Mouse (Mus musculus): ENCODE data around the gene Ube2r2. TPM values are rescaled to one million over a fixed set of nuclear protein-coding genes. Genes with fewer than 3 reads are reported as not detected.

The Ube2r2 gene
- polyA plus RNA-seq, 1 experiment from 2014 or later: 87.8 TPM

GRCm38 (mm10) chr4:41129406-41129805, 6.1 kb upstream of the Ube2r2 start:
- WGBS: 1% methylated on average over 2 of the region's 2 CpGs
- Histone ChIP-seq H3K27ac (no peak overlapping the region), H3K4me3 (replicated peaks) (no peak overlapping the region), H3K36me3 (no peaks in the 10 kb centered on the region), H3K4me2 (replicated peaks) (no peak overlapping the region), H3K4me1 (replicated peaks) (peaks cover under 1% of the 10 kb centered on the region), H3K27me3 (0 out of 2 replicates have a peak, but pooled peaks cover 8% of the 10 kb centered on the region), H3K9ac (replicated peaks) (no peak overlapping the region), H3K9me3 (no peaks in the 10 kb centered on the region)
- peak; percentile 74; the same call in 1 of the 2 replicates for ATAC-seq

DNA sequence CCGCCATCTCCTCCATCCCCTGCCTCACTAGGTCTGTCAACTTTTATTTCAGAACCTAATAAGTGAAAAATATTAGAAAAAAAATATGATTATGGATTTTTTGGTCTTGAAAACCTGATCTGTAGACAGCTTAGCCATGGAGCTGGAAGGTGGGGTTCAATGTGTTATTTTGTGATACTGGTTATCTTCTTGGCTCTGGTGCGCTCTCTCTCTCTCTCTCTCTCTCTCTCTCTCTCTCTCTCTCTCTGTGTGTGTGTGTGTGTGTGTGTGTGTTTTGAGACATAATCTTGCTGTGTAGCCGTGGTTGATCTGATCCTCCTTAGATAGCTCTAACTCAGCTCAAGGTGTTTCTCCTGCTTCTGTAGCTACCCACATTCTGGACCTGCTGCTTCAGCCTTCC, 5.7 kb upstream of the Ube2r2 start:
- H3K4me3 ChIP-seq (replicated peaks): no peak overlapping the region
- H3K27ac ChIP-seq: no peak overlapping the region
- ATAC-seq: no peak
- H3K9me3 ChIP-seq: no peaks in the 10 kb centered on the region
- H3K36me3 ChIP-seq: no peaks in the 10 kb centered on the region
- 0 out of 2 replicates have a peak, but pooled peaks cover 8% of the 10 kb centered on the region for H3K27me3 ChIP-seq
- H3K4me2 ChIP-seq (replicated peaks): no peak overlapping the region
- WGBS: 93% methylated on average over 3 of the region's 3 CpGs
- H3K9ac ChIP-seq (replicated peaks): no peak overlapping the region
- H3K4me1 ChIP-seq (replicated peaks): peaks cover 5% of the 10 kb centered on the region

DNA sequence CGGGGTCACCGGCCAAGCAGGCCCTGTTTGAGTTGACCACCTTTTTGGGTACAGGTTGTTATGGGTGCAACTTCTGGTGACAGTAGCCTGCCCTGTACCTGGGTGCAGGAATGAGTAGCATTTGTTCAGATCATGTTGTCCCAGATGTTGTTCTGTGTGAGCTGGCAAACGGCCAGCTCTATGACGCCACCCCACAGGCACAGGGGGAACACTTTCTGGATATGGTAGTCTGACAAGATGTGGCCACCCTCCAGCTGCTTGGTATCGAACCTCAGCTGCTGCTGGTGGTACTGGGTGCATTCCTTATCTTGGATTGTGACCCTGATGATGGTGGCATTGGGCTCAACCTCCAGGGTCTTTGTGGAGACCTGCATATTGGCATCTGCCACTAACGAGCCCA, 3.1 kb upstream of the Ube2r2 start:
- no peak overlapping the region for H3K27ac ChIP-seq
- H3K4me1 ChIP-seq (replicated peaks): peaks cover 10% of the 10 kb centered on the region
- no peak for ATAC-seq
- no peak overlapping the region for H3K4me3 ChIP-seq (replicated peaks)
- H3K36me3 ChIP-seq: no peaks in the 10 kb centered on the region
- H3K4me2 ChIP-seq (replicated peaks): no peak overlapping the region
- no peaks in the 10 kb centered on the region for H3K9me3 ChIP-seq
- 0 out of 2 replicates have a peak overlapping the region, but pooled peaks have one; percentile 19 for H3K9ac ChIP-seq (replicated peaks)
- WGBS: 81% methylated on average over 6 of the region's 6 CpGs
- H3K27me3 ChIP-seq: 0 out of 2 replicates have a peak, but pooled peaks cover 4% of the 10 kb centered on the region

GRCm38 (mm10) chr4:41133529-41134291, 1.8 kb upstream of the Ube2r2 start:
- no peak overlapping the region for H3K27ac ChIP-seq
- H3K4me3 ChIP-seq (replicated peaks): no peak overlapping the region
- H3K9ac ChIP-seq (replicated peaks): no peak overlapping the region
- no peak overlapping the region for H3K4me2 ChIP-seq (replicated peaks)
- no peaks in the 10 kb centered on the region for H3K9me3 ChIP-seq
- peaks cover 21% of the 10 kb centered on the region for H3K4me1 ChIP-seq (replicated peaks)
- H3K27me3 ChIP-seq: 0 out of 2 replicates have a peak, but pooled peaks cover 4% of the 10 kb centered on the region
- 83% methylated on average over 6 of the region's 6 CpGs for WGBS
- ATAC-seq: no peak
- H3K36me3 ChIP-seq: no peaks in the 10 kb centered on the region

- ATAC-seq: peak; percentile 95
- Histone ChIP-seq H3K27me3 (0 out of 2 replicates have a peak, but pooled peaks cover 4% of the 10 kb centered on the region), H3K9me3 (no peaks in the 10 kb centered on the region), H3K36me3 (peaks cover 10% of the 10 kb centered on the region; the same call in 1 of the 2 replicates), H3K27ac (peak overlapping the region; percentile 100), H3K4me2 (replicated peaks) (peak overlapping the region; percentile 72), H3K9ac (replicated peaks) (peak overlapping the region; percentile 99), H3K4me1 (replicated peaks) (peaks cover 26% of the 10 kb centered on the region), H3K4me3 (replicated peaks) (peak overlapping the region; percentile 94)
- under 1% methylated on average over 31 of the region's 70 CpGs for WGBS
Observed at GRCm38 (mm10) chr4:41134935-41135710, 420 bp upstream of the Ube2r2 start.

DNA sequence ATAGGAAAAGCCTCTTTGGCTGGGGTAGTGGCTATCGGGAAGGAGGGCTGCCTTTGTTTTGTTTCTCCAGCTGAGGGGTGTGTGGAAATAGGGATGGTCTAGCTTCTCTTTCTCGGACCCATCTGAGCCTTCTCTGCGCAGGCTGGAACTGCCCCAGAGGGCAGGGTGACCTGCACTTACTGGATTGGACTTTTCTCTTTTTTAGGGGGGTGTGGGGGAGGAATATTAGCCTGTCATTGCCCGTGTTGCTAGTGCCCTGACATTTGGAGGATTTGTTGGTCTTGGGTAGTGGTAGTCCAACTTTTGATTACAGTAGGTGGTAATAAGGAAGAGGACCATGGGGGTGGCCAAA, 887 bp downstream of the Ube2r2 start:
- 0 out of 2 replicates have a peak, but pooled peaks cover 4% of the 10 kb centered on the region for H3K27me3 ChIP-seq
- peak; percentile 41 for ATAC-seq
- H3K36me3 ChIP-seq: peaks cover 21% of the 10 kb centered on the region
- H3K4me1 ChIP-seq (replicated peaks): peaks cover 26% of the 10 kb centered on the region
- H3K27ac ChIP-seq: peak overlapping the region; percentile 100
- H3K9me3 ChIP-seq: no peaks in the 10 kb centered on the region
- 0% methylated on average over 4 of the region's 4 CpGs for WGBS
- peak overlapping the region; percentile 99 for H3K9ac ChIP-seq (replicated peaks)
- peak overlapping the region; percentile 72 for H3K4me2 ChIP-seq (replicated peaks)
- H3K4me3 ChIP-seq (replicated peaks): peak overlapping the region; percentile 94

DNA sequence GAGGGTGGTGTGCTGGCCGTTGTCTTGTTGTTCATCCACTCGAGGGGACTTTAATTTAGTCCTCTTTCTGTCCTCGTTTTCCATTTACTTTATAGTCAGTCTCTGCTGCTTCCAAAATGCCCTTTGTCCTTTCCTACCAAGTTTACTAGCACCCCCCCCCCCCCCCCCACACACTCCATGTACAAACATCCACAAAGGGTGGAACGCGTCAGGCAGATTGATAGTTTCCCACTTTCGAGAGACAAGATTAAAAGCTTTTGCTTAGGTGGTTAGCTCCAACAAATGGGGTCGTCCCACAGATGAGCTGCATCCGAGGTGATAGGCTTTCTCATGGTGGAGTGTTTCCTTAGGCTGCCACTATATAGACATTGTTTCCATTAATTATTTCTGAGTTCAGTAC, 1.3 kb downstream of the Ube2r2 start:
- peaks cover 25% of the 10 kb centered on the region for H3K36me3 ChIP-seq
- H3K27ac ChIP-seq: peak overlapping the region; percentile 100
- H3K9me3 ChIP-seq: no peaks in the 10 kb centered on the region
- H3K4me3 ChIP-seq (replicated peaks): peak overlapping the region; percentile 94
- peak overlapping the region; percentile 99 for H3K9ac ChIP-seq (replicated peaks)
- peaks cover 26% of the 10 kb centered on the region for H3K4me1 ChIP-seq (replicated peaks)
- no peak for ATAC-seq
- 0 out of 2 replicates have a peak, but pooled peaks cover 4% of the 10 kb centered on the region for H3K27me3 ChIP-seq
- H3K4me2 ChIP-seq (replicated peaks): peak overlapping the region; percentile 72
- WGBS: under 1% methylated on average over 8 of the region's 8 CpGs

GRCm38 (mm10) chr4:41140174-41140875, 4.8 kb downstream of the Ube2r2 start:
- Histone ChIP-seq H3K36me3 (peaks cover 32% of the 10 kb centered on the region), H3K4me3 (replicated peaks) (no peak overlapping the region), H3K27me3 (no peaks in the 10 kb centered on the region), H3K4me1 (replicated peaks) (peaks cover 26% of the 10 kb centered on the region), H3K27ac (no peak overlapping the region), H3K9ac (replicated peaks) (no peak overlapping the region), H3K9me3 (no peaks in the 10 kb centered on the region), H3K4me2 (replicated peaks) (no peak overlapping the region)
- 95% methylated on average over 6 of the region's 6 CpGs for WGBS
- ATAC-seq: no peak

DNA sequence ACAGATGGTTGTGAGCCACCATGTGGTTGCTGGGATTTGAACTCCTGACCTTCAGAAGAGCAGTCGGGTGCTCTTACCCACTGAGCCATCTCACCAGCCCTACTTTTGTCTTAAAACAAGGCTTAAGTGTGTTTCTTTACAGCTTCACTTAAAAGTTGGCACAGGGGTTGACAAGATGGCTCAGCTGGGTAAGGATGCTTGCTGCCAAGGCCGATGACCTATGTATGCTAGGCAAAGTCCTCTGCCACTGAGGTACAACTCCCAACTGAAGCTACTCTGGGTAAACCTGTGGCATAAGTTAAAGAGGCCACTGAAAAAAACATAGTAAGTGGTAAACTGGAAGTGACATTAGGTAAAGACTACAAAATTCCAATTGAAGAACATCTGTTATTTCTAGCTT, 7.1 kb downstream of the Ube2r2 start:
- Histone ChIP-seq H3K36me3 (peaks cover 32% of the 10 kb centered on the region), H3K4me1 (replicated peaks) (peaks cover 21% of the 10 kb centered on the region), H3K27me3 (no peaks in the 10 kb centered on the region), H3K4me3 (replicated peaks) (no peak overlapping the region), H3K9me3 (no peaks in the 10 kb centered on the region), H3K9ac (replicated peaks) (no peak overlapping the region), H3K27ac (no peak overlapping the region), H3K4me2 (replicated peaks) (no peak overlapping the region)
- no peak for ATAC-seq
- 89% methylated on average over 2 of the region's 2 CpGs for WGBS

GRCm38 (mm10) chr4:41149891-41150290, 14.3 kb downstream of the Ube2r2 start:
- Histone ChIP-seq H3K27ac (no peak overlapping the region), H3K9me3 (no peaks in the 10 kb centered on the region), H3K4me3 (replicated peaks) (no peak overlapping the region), H3K36me3 (no peaks in the 10 kb centered on the region), H3K4me2 (replicated peaks) (no peak overlapping the region), H3K9ac (replicated peaks) (no peak overlapping the region), H3K27me3 (no peaks in the 10 kb centered on the region), H3K4me1 (replicated peaks) (0 out of 2 replicates have a peak, but pooled peaks cover 2% of the 10 kb centered on the region)
- ATAC-seq: no peak
- 85% methylated on average over 3 of the region's 3 CpGs for WGBS

- Histone ChIP-seq H3K36me3 (no peaks in the 10 kb centered on the region), H3K4me2 (replicated peaks) (no peak overlapping the region), H3K27me3 (no peaks in the 10 kb centered on the region), H3K9me3 (no peaks in the 10 kb centered on the region), H3K4me3 (replicated peaks) (no peak overlapping the region), H3K4me1 (replicated peaks) (0 out of 2 replicates have a peak, but pooled peaks cover 2% of the 10 kb centered on the region), H3K9ac (replicated peaks) (no peak overlapping the region), H3K27ac (no peak overlapping the region)
- no peak for ATAC-seq
- 93% methylated on average over 7 of the region's 7 CpGs for WGBS
Observed at GRCm38 (mm10) chr4:41151186-41151585, 15.6 kb downstream of the Ube2r2 start.
